Mouse (Mus musculus) lung, adult 2 months (tissue): ENCODE measurements around the gene Disp3.

Experiments
- CTCF ChIP-seq: fragments of 200-500 bp; IDR thresholded peaks from 2 replicates; pipeline ENCODE4 v1.5.1; 2011; ENCODE audit warnings: mild to moderate bottlenecking, low read length, control low read depth; ENCODE audit not compliant: insufficient read depth
- POLR2A ChIP-seq: fragments of 200-500 bp; IDR thresholded peaks from 2 replicates; pipeline ENCODE4 v1.6.1; 2011; ENCODE audit warnings: low read depth, mild to moderate bottlenecking, control low read depth, low read length, borderline replicate concordance; ENCODE audit errors: extremely low read depth

- no peak for TF ChIP-seq CTCF
- TF ChIP-seq POLR2A, result no peak
Observed at GRCm38 (mm10) chr4:148319366-148319765, 31.6 kb upstream of the Disp3 start.
